Mouse (Mus musculus) testis, adult 2 months (tissue): Measurements from ENCODE around the gene Ccnd3.

Experiments
- CTCF ChIP-seq: fragments of 200-500 bp; IDR thresholded peaks from 2 replicates; pipeline ENCODE4 v1.5.1; 2012; ENCODE audit warnings: low read depth, mild to moderate bottlenecking, inconsistent platforms, low read length, moderate library complexity; ENCODE audit not compliant: control insufficient read depth, insufficient read depth, insufficient replicate concordance
- POLR2A ChIP-seq: fragments of 200-500 bp; IDR thresholded peaks from 2 replicates; pipeline ENCODE4 v1.6.1; 2012; ENCODE audit warnings: low read depth, mild to moderate bottlenecking, inconsistent platforms, low read length, moderate library complexity; ENCODE audit not compliant: control insufficient read depth

DNA sequence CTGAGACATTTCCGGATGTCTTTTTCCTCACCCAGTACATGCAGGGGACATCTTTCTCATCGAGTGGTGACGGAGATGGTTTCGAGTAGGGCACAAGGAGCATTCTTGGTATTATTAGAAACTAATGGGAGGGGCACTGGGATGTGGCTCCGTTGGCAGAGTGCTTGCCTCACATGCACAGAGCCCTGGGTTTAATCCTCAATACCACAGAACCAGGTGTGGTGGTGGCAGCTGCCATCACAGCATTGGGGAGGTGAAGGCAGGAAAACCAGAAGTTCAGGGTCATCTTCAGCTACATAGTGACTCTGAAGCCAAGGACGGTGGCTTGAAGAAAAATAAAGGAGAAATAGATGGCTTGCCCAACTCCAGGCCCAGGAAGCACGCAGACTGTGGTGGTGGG, 42.6 kb upstream of the Ccnd3 start:
- TF ChIP-seq CTCF (no peak), POLR2A (no peak)
